Mouse (Mus musculus) cerebellum, adult 2 months (tissue): Measurements from ENCODE around the gene A530016L24Rik.

Source experiments
- CTCF ChIP-seq: fragments of 200-500 bp; IDR thresholded peaks from 2 replicates; pipeline ENCODE4 v1.5.1; 2011; ENCODE audit warnings: low read depth, mild to moderate bottlenecking, control low read depth, low read length, moderate library complexity, borderline replicate concordance; ENCODE audit not compliant: insufficient read depth
- POLR2A ChIP-seq: fragments of 200-500 bp; IDR thresholded peaks from 2 replicates; pipeline ENCODE4 v1.6.1; 2011; ENCODE audit warnings: low read length, control low read depth, borderline replicate concordance; ENCODE audit not compliant: insufficient read depth

- TF ChIP-seq CTCF (no peak), POLR2A (no peak)
Measured at GRCm38 (mm10) chr12:112497731-112498130, 8.5 kb downstream of the A530016L24Rik start.
